Mouse (Mus musculus): ENCODE measurements around the gene Galntl6.

DNA sequence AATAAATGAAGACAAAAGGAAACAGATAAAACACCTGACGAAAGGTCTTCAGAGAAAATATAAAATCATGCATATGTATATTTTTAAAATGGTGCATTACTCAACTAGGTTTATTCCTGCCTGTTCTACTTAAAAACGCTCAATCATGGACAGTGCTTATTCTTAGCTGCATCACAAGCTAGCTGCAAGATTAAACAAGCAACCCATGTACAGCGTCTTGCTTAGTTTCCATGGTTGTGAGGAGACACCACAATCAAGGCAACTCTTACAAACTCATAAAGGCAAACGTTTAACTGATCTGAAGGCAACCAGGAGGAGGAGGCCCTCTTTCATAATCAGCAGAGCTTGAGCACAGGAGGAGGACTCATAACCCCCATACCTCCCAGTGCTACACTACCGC lies 830.7 kb downstream of the Galntl6 start:
- TF ChIP-seq CTCF (IDR thresholded peaks at IDR 0.05; ENCODE audit: extremely low read depth, insufficient read length, insufficient replicate concordance, low read depth, low read length) (no peak), POLR2A (IDR thresholded peaks at IDR 0.05; ENCODE audit: low read depth, low read length) (no peak)
